Mouse (Mus musculus) cerebellum, adult 2 months (tissue): ENCODE data around the gene Vav1. TPM values are rescaled to one million over a fixed set of nuclear protein-coding genes. Genes with fewer than 3 reads are reported as not detected.

Experiments
- DNase-seq, 2 experiments: peaks; one replicate each; pipeline ENCODE4 v3.0.0; 2021
- H3K27ac ChIP-seq: fragments of 200-500 bp; 2 replicates; pipeline ENCODE4 v1.5.1; 2012; ENCODE audit warnings: low read length, control low read depth, inconsistent platforms; ENCODE audit not compliant: insufficient read depth
- H3K27me3 ChIP-seq: fragments of 200-500 bp; 2 replicates; pipeline ENCODE4 v1.6.1; 2012; ENCODE audit warnings: inconsistent platforms, mild to moderate bottlenecking, low read length, moderate library complexity; ENCODE audit not compliant: control insufficient read depth, insufficient read depth
- H3K4me1 ChIP-seq: fragments of 200-500 bp; 2 replicates; pipeline ENCODE4 v1.6.1; 2011; ENCODE audit warnings: low read length; ENCODE audit not compliant: control insufficient read depth, insufficient read depth
- H3K4me3 ChIP-seq: fragments of 200-500 bp; replicated peaks from 2 replicates; pipeline ENCODE3; 2011; ENCODE audit warnings: mild to moderate bottlenecking, low read depth, low read length, control low read depth; ENCODE audit not compliant: insufficient read depth
- CTCF ChIP-seq: fragments of 200-500 bp; IDR thresholded peaks from 2 replicates; pipeline ENCODE4 v1.5.1; 2011; ENCODE audit warnings: low read depth, mild to moderate bottlenecking, control low read depth, low read length, moderate library complexity, borderline replicate concordance; ENCODE audit not compliant: insufficient read depth
- POLR2A ChIP-seq: fragments of 200-500 bp; IDR thresholded peaks from 2 replicates; pipeline ENCODE4 v1.6.1; 2011; ENCODE audit warnings: low read length, control low read depth, borderline replicate concordance; ENCODE audit not compliant: insufficient read depth
- WGBS: fragments of 180-500 bp; shearing (Covaris S2); methylation state at CpG from one replicate; pipeline ENCODE4 v1.1.7; 2018; 5-methylcytosine and 5-hydroxymethylcytosine counted together
- polyA plus RNA-seq: library from polyadenylated mRNA; depleted of rRNA; stranded (reverse); fragments of >200 nt; gene quantifications from 2 replicates; pipeline ENCODE4 v1.2.3, GENCODE M21; 2012; rRNA removed

Vav1 gene
- polyA plus RNA-seq, 1 experiment = 1.2 TPM

GRCm38 (mm10) chr17:57358441-57358840 is 79.5 kb downstream of the Vav1 start, which contains the start of gene Adgre1:
Gene Adgre1, plus strand, starts transcription at chr17:57358691.
- no peaks in the 10 kb centered on the region for H3K4me1 ChIP-seq
- no peak within 1 kb of the TSS for H3K27ac ChIP-seq
- 4% methylated on average over 1 of the region's 1 CpGs for WGBS
- no peak for DNase-seq
- no peaks in the 10 kb centered on the region for H3K27me3 ChIP-seq
- no peak within 1 kb of the TSS for H3K4me3 ChIP-seq
- TF ChIP-seq POLR2A (no peak), CTCF (no peak)

GRCm38 (mm10) chr17:57359485-57360241 is 80.8 kb downstream of the Vav1 start:
- H3K4me1 ChIP-seq = no peaks in the 10 kb centered on the region
- no peaks in the 10 kb centered on the region for H3K27me3 ChIP-seq
- no peak for TF ChIP-seq CTCF
- no peak for TF ChIP-seq POLR2A
- 80% methylated on average over 11 of the region's 11 CpGs for WGBS
- H3K27ac ChIP-seq = no peak overlapping the region
- H3K4me3 ChIP-seq = no peak overlapping the region
- no peak for DNase-seq

Other genes starting within 250 kb of the Vav1 start
- gene Khsrp, start 247.6 kb upstream of the Vav1 start, polyA plus RNA-seq = 67.7 and 70.3 TPM in 2 replicates
- gene Slc25a41, start 237.4 kb upstream of the Vav1 start, polyA plus RNA-seq = 0.17 and 0.29 TPM in 2 replicates
- 2.8 and 3.3 TPM in 2 replicates for gene Crb3, start 220.0 kb upstream of the Vav1 start, polyA plus RNA-seq
- gene Slc25a23, start 219.2 kb upstream of the Vav1 start, polyA plus RNA-seq = 178 and 211 TPM in 2 replicates
- 1.1 and 2.1 TPM in 2 replicates for gene Dennd1c, start 200.6 kb upstream of the Vav1 start, polyA plus RNA-seq
- gene Tubb4a, start 191.3 kb upstream of the Vav1 start, polyA plus RNA-seq = 1,121 and 1,177 TPM in 2 replicates
- gene Tnfsf9, start 173.8 kb upstream of the Vav1 start, polyA plus RNA-seq = 5.8 and 7.7 TPM in 2 replicates
- gene Cd70, start 129.3 kb upstream of the Vav1 start, polyA plus RNA-seq = 11.7 and 12.5 TPM in 2 replicates
- not detected in 2 replicates for gene Tnfsf14, start 84.9 kb upstream of the Vav1 start, polyA plus RNA-seq
- gene C3, start 51.0 kb upstream of the Vav1 start, polyA plus RNA-seq = 1.1 and 1.3 TPM in 2 replicates
- gene Gpr108, start 30.7 kb upstream of the Vav1 start, polyA plus RNA-seq = 44.0 and 46.9 TPM in 2 replicates
- 8.5 and 10.1 TPM in 2 replicates for gene Trip10, start 29.6 kb upstream of the Vav1 start, polyA plus RNA-seq
- 1.0 and 1.6 TPM in 2 replicates for gene Adgre1, start 79.6 kb downstream of the Vav1 start, polyA plus RNA-seq